Mouse (Mus musculus) C2C12 (cell line): ENCODE results near the gene Fam20b.

ENCODE experiments used
- CEBPB ChIP-seq: IDR thresholded peaks from one replicate; pipeline ENCODE4 v1.6.1; 2011; ENCODE audit warnings: low read depth, mild to moderate bottlenecking, control low read depth, moderate library complexity
- CTCF ChIP-seq: IDR thresholded peaks from one replicate; pipeline ENCODE4 v1.5.1; 2011; ENCODE audit not compliant: control insufficient read depth, insufficient read depth, insufficient read length
- MAX ChIP-seq: IDR thresholded peaks from one replicate; pipeline ENCODE4 v1.6.1; 2011; ENCODE audit warnings: mild to moderate bottlenecking, control low read depth
- MYOD1 ChIP-seq: IDR thresholded peaks from one replicate; pipeline ENCODE4 v1.6.1; 2011; ENCODE audit warnings: low read depth; ENCODE audit not compliant: control insufficient read depth, insufficient read length
- USF1 ChIP-seq: IDR thresholded peaks from one replicate; pipeline ENCODE4 v1.6.1; 2011; ENCODE audit warnings: low read depth, mild to moderate bottlenecking, control low read depth, moderate library complexity

DNA sequence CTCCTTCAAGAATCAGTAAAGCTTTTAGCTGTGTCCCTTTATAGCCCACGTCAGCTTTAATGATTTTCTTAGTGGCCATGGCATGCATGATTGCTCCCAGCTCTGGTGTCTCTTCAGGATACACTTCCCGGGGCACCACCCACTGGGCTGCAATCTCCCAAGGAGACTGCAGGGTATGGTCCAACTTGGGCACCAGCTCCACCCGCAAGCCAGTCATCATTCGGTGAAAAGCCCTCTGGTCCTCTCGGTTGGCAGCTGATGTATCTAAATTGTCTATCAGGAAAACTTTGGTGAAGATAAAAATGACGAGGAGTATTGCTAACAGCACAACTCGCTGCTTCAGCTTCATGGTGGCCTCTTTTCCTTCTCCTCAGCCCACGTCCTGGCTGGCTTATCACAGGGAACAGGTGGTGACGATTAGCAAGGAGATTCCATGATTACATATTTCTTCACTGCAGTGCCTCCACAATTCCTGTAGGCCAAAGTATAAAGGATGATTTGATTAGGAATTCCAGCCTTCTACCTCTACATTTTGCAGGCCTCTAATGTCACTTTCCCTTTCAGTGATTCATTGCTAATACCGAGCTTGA, 13.1 kb downstream of the Fam20b start:
- TF ChIP-seq USF1 (no peak), CTCF (no peak), MAX (no peak), CEBPB (no peak), MYOD1 (no peak)
